Mouse (Mus musculus): ENCODE measurements at regions not wholly inside any gene's neighbourhood (a gene's known extent, or its start where the extent isn't known, plus 50 kb on each side); places are given as distances from the start of the nearest gene placed in this dataset.

- intact Hi-C loops (cut with DNase I): no loop called here
- DNase-seq: peak in 1 of 2 experiments; percentile 8
These were observed 73.3 kb upstream of the Lrfn2 start for GRCm38 (mm10) chr17:48858891-48859290.

- intact Hi-C loops (cut with DNase I): no loop called here
These were observed 61.7 kb upstream of the Lrfn2 start for GRCm38 (mm10) chr17:48870443-48870842.

GRCm38 (mm10) chr17:48877505-48877904 lies 54.7 kb upstream of the Lrfn2 start:
- no peak for DNase-seq
- intact Hi-C loops (cut with DNase I): no loop called here

More at GRCm38 (mm10) chr17:48870443-48870842, 61.7 kb upstream of the Lrfn2 start:
- DNase-seq: no peak

GRCm38 (mm10) chr17:48880590-48880989 lies 51.6 kb upstream of the Lrfn2 start:
- DNase-seq: no peak
- intact Hi-C loops (cut with DNase I): no loop called here

- peak in 1 of 2 experiments; percentile 1 for DNase-seq
- intact Hi-C loops (cut with DNase I): no loop called here
These were observed 50.2 kb upstream of the Lrfn2 start for GRCm38 (mm10) chr17:48881946-48882345.

All from heart, postnatal 14 days (tissue).